Mouse (Mus musculus): ENCODE measurements around the gene Slc35a3.

- TF ChIP-seq POLR2A (IDR thresholded peaks at IDR 0.05; ENCODE audit: borderline replicate concordance, insufficient read depth, low read length) (peak; percentile 87), CTCF (IDR thresholded peaks at IDR 0.05; ENCODE audit: borderline replicate concordance, insufficient read depth, low read depth, low read length) (no peak)
Measured at GRCm38 (mm10) chr3:116662463-116662863, 50.2 kb downstream of the Slc35a3 start, which contains the start of gene Mfsd14a.

Data from cerebellum, adult 2 months (tissue).